Mouse (Mus musculus) Patski (cell line): ENCODE measurements around the gene Man1a. TPM values are rescaled to one million over a fixed set of nuclear protein-coding genes. Genes with fewer than 3 reads are reported as not detected.

Source experiments
- ATAC-seq: fragments of 100-300 bp; one replicate; pipeline ENCODE4 v1.8.0; 2021
- CTCF ChIA-PET: fragments of 350-600 bp; sonication (Branson Sonifier 250); formaldehyde crosslinking; loops from one replicate; lab custom pipeline; 2022; ENCODE audit warnings: inconsistent platforms; lab: Charles Lee
- POLR2A ChIA-PET: fragments of 350-600 bp; sonication (Branson Sonifier 250); formaldehyde crosslinking; loops from one replicate; lab custom pipeline; 2022; ENCODE audit warnings: antibody characterized with exemption, inconsistent platforms; lab: Charles Lee
- DNase-seq: peaks from one replicate; pipeline ENCODE4 v3.0.0-alpha.2; 2011; ENCODE audit warnings: low read depth, low spot score
- H3K27me3 ChIP-seq: fragments of 371-371 bp; one replicate; pipeline ENCODE4 v1.5.1; 2021
- CTCF ChIP-seq: fragments of 100-300 bp; IDR thresholded peaks from one replicate; pipeline ENCODE4 v1.5.1; 2021
- in situ Hi-C: fragments of 300-500 bp; cut with MboI; formaldehyde crosslinking; loops from 3 replicates; pipeline ENCODE4 v1.11.1; 2018; ENCODE audit warnings: low pct_unique_long_range_greater_than_20kb, mixed read lengths
- polyA plus RNA-seq: library from polyadenylated mRNA; unstranded; gene quantifications from one replicate; pipeline ENCODE4 v1.2.3, GENCODE M21; 2021

Man1a gene
- polyA plus RNA-seq, 1 experiment from 2014 or later = 8.5 TPM

GRCm38 (mm10) chr10:54062835-54063234, 13.6 kb downstream of the Man1a start:
- no peak for TF ChIP-seq CTCF
- no peak for ATAC-seq
- ChIA-PET POLR2A (interaction anchor here (0.8 kb wide), 1 partner anchor 11 kb away, joined by 3 read pairs; no protein-coding TSS in a partner anchor), CTCF (no interaction called here)
- DNase-seq = no peak
- H3K27me3 ChIP-seq = no peaks in the 10 kb centered on the region
- in situ Hi-C loops = loop anchor here (25.0 kb wide), 1 partner anchor 426 kb away; the partner anchor contains the start of gene Mcm9

DNA sequence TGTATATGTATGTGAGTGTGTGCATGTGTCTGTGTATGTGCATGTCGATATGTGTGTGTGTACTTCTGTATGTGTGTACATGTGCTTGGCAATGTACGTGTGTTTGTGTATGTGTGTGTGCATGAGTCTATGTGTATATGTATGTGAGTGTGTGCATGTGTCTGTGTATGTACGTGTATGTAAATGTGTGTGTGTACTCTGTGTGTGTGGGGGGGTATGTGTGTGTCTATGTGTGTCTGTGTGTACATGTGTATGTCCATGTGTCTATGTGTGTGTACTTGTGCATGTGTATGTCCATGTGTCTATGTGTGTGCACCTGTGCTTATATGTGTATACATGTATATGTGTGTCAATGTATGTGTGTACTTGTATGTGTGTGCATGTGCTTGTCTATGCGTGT, 15.2 kb downstream of the Man1a start:
- ChIA-PET POLR2A (no interaction called here), CTCF (no interaction called here)
- ATAC-seq = no peak
- in situ Hi-C loops = loop anchor here (25.0 kb wide), 1 partner anchor 424 kb away; the partner anchor contains the start of gene Mcm9
- no peaks in the 10 kb centered on the region for H3K27me3 ChIP-seq
- DNase-seq = no peak
- TF ChIP-seq CTCF = no peak

DNA sequence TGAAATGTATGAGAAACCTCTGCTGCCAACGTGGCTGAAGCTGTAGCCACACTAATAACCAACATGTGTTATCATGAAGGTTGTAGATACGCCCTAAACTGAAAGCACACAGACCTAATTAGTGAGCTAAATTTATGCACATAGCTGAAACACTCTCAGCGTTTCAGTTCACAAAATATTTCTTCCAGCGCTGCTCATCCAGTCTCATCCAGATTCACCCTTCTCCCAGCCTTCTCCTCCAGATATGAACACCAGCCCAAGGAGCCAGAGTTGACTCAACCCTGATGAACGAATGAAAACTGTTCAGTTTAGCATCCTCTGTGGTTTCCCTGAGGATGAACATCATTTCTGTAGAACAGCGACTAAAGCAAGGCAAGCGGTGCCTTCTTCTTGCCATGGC, 15.8 kb downstream of the Man1a start:
- ATAC-seq (no peak), DNase-seq (no peak)
- ChIA-PET CTCF (no interaction called here), POLR2A (no interaction called here)
- no peaks in the 10 kb centered on the region for H3K27me3 ChIP-seq
- in situ Hi-C loops = loop anchor here (25.0 kb wide), 1 partner anchor 423 kb away; the partner anchor contains the start of gene Mcm9
- no peak for TF ChIP-seq CTCF

- ChIA-PET CTCF (no interaction called here), POLR2A (no interaction called here)
- no peak for DNase-seq
- no peak for TF ChIP-seq CTCF
- ATAC-seq = no peak
- in situ Hi-C loops = loop anchor here (25.0 kb wide), 1 partner anchor 422 kb away; the partner anchor contains the start of gene Mcm9
- no peaks in the 10 kb centered on the region for H3K27me3 ChIP-seq
Observed at GRCm38 (mm10) chr10:54059679-54060249, 16.6 kb downstream of the Man1a start.

- in situ Hi-C loops = loop anchor here (25.0 kb wide), 1 partner anchor 422 kb away; the partner anchor contains the start of gene Mcm9
- DNase-seq = no peak
Observed at GRCm38 (mm10) chr10:54059092-54059496, 17.3 kb downstream of the Man1a start.

DNA sequence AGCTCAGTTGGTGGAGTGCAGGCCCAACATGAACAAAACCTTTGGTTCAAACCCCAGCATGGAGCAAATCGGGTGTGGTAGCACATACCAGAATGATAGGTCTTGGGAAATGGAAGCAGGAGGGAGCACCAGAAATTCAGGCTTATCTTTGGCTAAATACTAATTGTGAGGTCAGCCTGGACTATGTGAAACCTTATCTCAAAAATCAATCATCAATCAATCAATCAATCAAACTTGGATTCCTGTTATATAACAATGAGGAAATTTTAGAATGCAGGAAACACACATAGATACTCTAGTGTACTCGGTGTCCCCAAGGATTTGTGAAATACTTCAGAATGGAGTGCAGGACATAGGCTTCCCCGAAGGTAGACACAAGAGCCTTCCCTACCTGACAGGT, 17.8 kb downstream of the Man1a start:
- in situ Hi-C loops = loop anchor here (25.0 kb wide), 1 partner anchor 421 kb away; the partner anchor contains the start of gene Mcm9
- no peak for TF ChIP-seq CTCF
- DNase-seq (no peak), ATAC-seq (no peak)
- no peaks in the 10 kb centered on the region for H3K27me3 ChIP-seq
- ChIA-PET POLR2A (no interaction called here), CTCF (no interaction called here)

More at GRCm38 (mm10) chr10:54059092-54059496, 17.3 kb downstream of the Man1a start:
- ChIA-PET POLR2A (no interaction called here), CTCF (no interaction called here)
- H3K27me3 ChIP-seq = no peaks in the 10 kb centered on the region
- no peak for TF ChIP-seq CTCF
- ATAC-seq = no peak

GRCm38 (mm10) chr10:54054188-54054587, 22.2 kb downstream of the Man1a start:
- ATAC-seq = no peak
- POLR2A ChIA-PET = no interaction called here
- DNase-seq = no peak
- no peaks in the 10 kb centered on the region for H3K27me3 ChIP-seq
- no peak for TF ChIP-seq CTCF
- in situ Hi-C loops = loop anchor here (25.0 kb wide), 1 partner anchor 417 kb away; the partner anchor contains the start of gene Mcm9
- CTCF ChIA-PET = no interaction called here

DNA sequence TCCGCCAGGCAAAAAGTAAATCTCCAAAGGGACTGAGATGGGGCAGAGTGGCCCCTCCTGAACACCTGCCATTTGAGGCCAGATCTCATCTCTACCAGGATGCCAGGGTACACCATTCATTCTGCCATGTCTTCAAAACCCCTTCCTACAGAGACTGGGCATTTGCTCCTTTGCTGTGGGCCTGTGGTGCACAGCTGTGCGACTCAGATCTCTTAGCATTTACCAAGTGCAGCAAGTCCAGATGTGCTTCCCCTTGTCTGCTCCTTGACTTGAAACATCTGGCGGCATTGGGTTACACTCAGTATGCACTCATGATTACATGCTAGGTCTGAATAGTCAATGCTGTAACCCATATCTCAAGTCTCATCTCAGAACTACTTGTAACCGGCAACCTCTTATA, 28.5 kb downstream of the Man1a start:
- in situ Hi-C loops = no loop called here
- H3K27me3 ChIP-seq = no peaks in the 10 kb centered on the region
- DNase-seq (no peak), ATAC-seq (no peak)
- ChIA-PET POLR2A (no interaction called here), CTCF (no interaction called here)
- no peak for TF ChIP-seq CTCF

DNA sequence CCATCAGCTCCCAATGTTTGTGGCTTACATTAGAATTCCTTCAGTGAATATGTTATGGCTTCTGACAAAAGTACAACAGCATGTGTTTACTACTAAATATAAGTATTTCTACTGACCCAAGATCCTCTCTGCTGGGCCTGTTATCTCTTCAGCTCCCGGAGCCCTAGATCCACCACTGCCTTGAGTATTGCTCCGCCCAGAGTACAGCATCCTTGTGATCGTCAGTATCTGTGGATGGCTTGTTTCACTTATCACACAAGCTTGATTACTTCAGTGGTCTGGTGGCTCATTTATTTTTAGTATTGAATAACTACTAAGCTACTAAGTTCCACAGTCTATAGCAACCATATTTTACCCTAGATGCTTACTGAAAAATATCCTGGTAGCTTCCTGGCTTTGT, 33.1 kb downstream of the Man1a start:
- CTCF ChIA-PET = no interaction called here
- no peak for ATAC-seq
- no peak for DNase-seq
- H3K27me3 ChIP-seq = no peaks in the 10 kb centered on the region
- TF ChIP-seq CTCF = no peak
- in situ Hi-C loops = no loop called here
- POLR2A ChIA-PET = no interaction called here

- ATAC-seq (no peak), DNase-seq (no peak)
Observed at GRCm38 (mm10) chr10:54042212-54042840, 34.1 kb downstream of the Man1a start.

More at GRCm38 (mm10) chr10:54042212-54042840, 34.1 kb downstream of the Man1a start:
- CTCF ChIA-PET = no interaction called here
- POLR2A ChIA-PET = no interaction called here
- no peaks in the 10 kb centered on the region for H3K27me3 ChIP-seq
- in situ Hi-C loops = no loop called here
- TF ChIP-seq CTCF = no peak
